Mouse (Mus musculus) G1E (cell line): ENCODE results near the gene Isoc2b. TPM values are rescaled to one million over a fixed set of nuclear protein-coding genes. Genes with fewer than 3 reads are reported as not detected.

ENCODE experiments used
- ATAC-seq: 2 replicates; pipeline ENCODE4 v1.8.0; 2016; ENCODE audit warnings: mild to moderate bottlenecking; ENCODE audit not compliant: insufficient number of reproducible peaks, poor library complexity, low FRiP score, severe bottlenecking; ENCODE audit errors: extremely low read depth
- DNase-seq: peaks from one replicate; pipeline ENCODE4 v3.0.0; 2012; ENCODE audit warnings: low spot score
- H3K27me3 ChIP-seq: 2 replicates; pipeline ENCODE4 v1.6.1; 2012; ENCODE audit warnings: mild to moderate bottlenecking, low read length, inconsistent platforms; ENCODE audit not compliant: insufficient read depth
- H3K36me3 ChIP-seq: replicated peaks from 2 replicates; pipeline ENCODE3; 2012; ENCODE audit warnings: mild to moderate bottlenecking, inconsistent platforms
- H3K4me1 ChIP-seq: 2 replicates; pipeline ENCODE4 v1.6.1; 2012; ENCODE audit warnings: low read depth, low read length, inconsistent platforms, mixed read lengths; ENCODE audit not compliant: insufficient read depth
- H3K4me3 ChIP-seq: 2 replicates; pipeline ENCODE4 v1.5.1; 2012; ENCODE audit warnings: low read depth, mild to moderate bottlenecking, inconsistent platforms, low read length, moderate library complexity, mixed read lengths
- H3K9me3 ChIP-seq: replicated peaks from 2 replicates; pipeline ENCODE4 v1.6.1; 2012; ENCODE audit warnings: inconsistent platforms
- CTCF ChIP-seq: IDR thresholded peaks from 2 replicates; pipeline ENCODE4 v1.5.1; 2012; ENCODE audit warnings: low read depth, low read length, inconsistent platforms, mixed read lengths
- GATA1 ChIP-seq: IDR thresholded peaks from 2 replicates; pipeline ENCODE4 v1.6.1; 2012; ENCODE audit warnings: borderline replicate concordance, low read length, inconsistent platforms, mixed read lengths
- GATA2 ChIP-seq: IDR thresholded peaks from 2 replicates; pipeline ENCODE4 v1.6.1; 2012; ENCODE audit warnings: low read depth, low read length, inconsistent platforms, borderline replicate concordance
- POLR2AphosphoS5 ChIP-seq: IDR thresholded peaks from 2 replicates; pipeline ENCODE4 v1.6.1; 2012; ENCODE audit warnings: low read depth, low read length, inconsistent platforms; ENCODE audit not compliant: insufficient replicate concordance
- TAL1 ChIP-seq: conservative IDR thresholded peaks from 2 replicates; pipeline ENCODE4 v1.6.1; 2012; ENCODE audit warnings: low read depth, low read length, inconsistent platforms, mixed read lengths
- polyA plus RNA-seq: library from polyadenylated mRNA; stranded (reverse); fragments of >175 nt; gene quantifications from 2 replicates; pipeline ENCODE4 v1.2.3, GENCODE M21; 2012
- total RNA-seq, 2 experiments: library from RNA; stranded (forward) in 1 of 2; stranded (reverse) in 1 of 2; fragments of 200-1000 nt in 1 of 2; fragments of >200 nt in 1 of 2; fragmentation: Nextera tagmentation in 1 of 2; gene quantifications; 2 replicates each; pipeline ENCODE4 v1.2.3; 2014 to 2017

Gene Isoc2b
- total and polyA plus RNA-seq, 3 experiments: 8.1 to 40.1 (median 9.1) TPM

GRCm38 (mm10) chr7:4912248-4912647, 42.2 kb upstream of the Isoc2b start:
- no peak overlapping the region for H3K4me3 ChIP-seq
- TF ChIP-seq TAL1 (no peak), CTCF (no peak), GATA2 (no peak), POLR2AphosphoS5 (no peak), GATA1 (no peak)
- no peak for DNase-seq

GRCm38 (mm10) chr7:4911561-4911960, 41.5 kb upstream of the Isoc2b start:
- Histone ChIP-seq H3K4me1 (peaks cover 23% of the 10 kb centered on the region), H3K9me3 (no peaks in the 10 kb centered on the region), H3K27me3 (peaks cover 28% of the 10 kb centered on the region), H3K36me3 (peaks cover 5% of the 10 kb centered on the region), H3K4me3 (no peak overlapping the region)
- TF ChIP-seq CTCF: 0 out of 2 replicates have a peak, but pooled peaks have one; percentile 22
- TF ChIP-seq TAL1: no peak
- DNase-seq (no peak), ATAC-seq (no peak)

More at GRCm38 (mm10) chr7:4912248-4912647, 42.2 kb upstream of the Isoc2b start:
- peaks cover 12% of the 10 kb centered on the region for H3K36me3 ChIP-seq
- no peaks in the 10 kb centered on the region for H3K9me3 ChIP-seq
- H3K4me1 ChIP-seq: peaks cover 30% of the 10 kb centered on the region
- peaks cover 21% of the 10 kb centered on the region for H3K27me3 ChIP-seq
- ATAC-seq: no peak

GRCm38 (mm10) chr7:4906466-4906950, 36.5 kb upstream of the Isoc2b start, which contains the start of gene Gm36210:
TSS of gene Gm36210 (minus strand) at chr7:4906516.
- Histone ChIP-seq H3K36me3 (no peaks in the 10 kb centered on the region), H3K4me1 (peaks cover 2% of the 10 kb centered on the region; the same call in 1 of the 2 replicates), H3K9me3 (no peaks in the 10 kb centered on the region), H3K27me3 (peaks cover 35% of the 10 kb centered on the region), H3K4me3 (no peak within 1 kb of the TSS)
- DNase-seq (no peak), ATAC-seq (no peak)
- TF ChIP-seq POLR2AphosphoS5: no peak
- TF ChIP-seq TAL1: no peak
- TF ChIP-seq CTCF: no peak
- no peak for TF ChIP-seq GATA2
- TF ChIP-seq GATA1: no peak

GRCm38 (mm10) chr7:4902404-4902803, 32.3 kb upstream of the Isoc2b start:
- ATAC-seq: no peak
- DNase-seq: no peak
- TF ChIP-seq POLR2AphosphoS5: no peak
- no peak for TF ChIP-seq TAL1
- TF ChIP-seq GATA2: no peak
- no peak for TF ChIP-seq GATA1
- TF ChIP-seq CTCF: no peak

GRCm38 (mm10) chr7:4901171-4901570, 31.1 kb upstream of the Isoc2b start:
- H3K4me1 ChIP-seq: no peaks in the 10 kb centered on the region
- ATAC-seq (no peak), DNase-seq (no peak)
- peak; percentile 64 for TF ChIP-seq CTCF
- no peak for TF ChIP-seq GATA2
- no peak for TF ChIP-seq POLR2AphosphoS5
- no peak overlapping the region for H3K4me3 ChIP-seq
- H3K9me3 ChIP-seq: peaks cover 4% of the 10 kb centered on the region
- peaks cover 2% of the 10 kb centered on the region for H3K36me3 ChIP-seq
- H3K27me3 ChIP-seq: peaks cover 6% of the 10 kb centered on the region

More at GRCm38 (mm10) chr7:4902404-4902803, 32.3 kb upstream of the Isoc2b start:
- Histone ChIP-seq H3K4me3 (no peak overlapping the region), H3K27me3 (peaks cover 16% of the 10 kb centered on the region), H3K36me3 (no peaks in the 10 kb centered on the region), H3K9me3 (peaks cover 4% of the 10 kb centered on the region), H3K4me1 (no peaks in the 10 kb centered on the region)

- Histone ChIP-seq H3K36me3 (peaks cover 7% of the 10 kb centered on the region), H3K4me1 (no peaks in the 10 kb centered on the region), H3K4me3 (no peak overlapping the region), H3K27me3 (peaks cover 3% of the 10 kb centered on the region; the same call in 1 of the 2 replicates), H3K9me3 (peaks cover 4% of the 10 kb centered on the region)
- TF ChIP-seq TAL1 (no peak), CTCF (no peak), GATA1 (no peak), POLR2AphosphoS5 (no peak), GATA2 (no peak)
- ATAC-seq (no peak), DNase-seq (no peak)
These were observed 30.4 kb upstream of the Isoc2b start for GRCm38 (mm10) chr7:4900523-4900851.
